Comparison of ENCODE assay signal across 11 mouse cellular contexts in the genomic region with DNA sequence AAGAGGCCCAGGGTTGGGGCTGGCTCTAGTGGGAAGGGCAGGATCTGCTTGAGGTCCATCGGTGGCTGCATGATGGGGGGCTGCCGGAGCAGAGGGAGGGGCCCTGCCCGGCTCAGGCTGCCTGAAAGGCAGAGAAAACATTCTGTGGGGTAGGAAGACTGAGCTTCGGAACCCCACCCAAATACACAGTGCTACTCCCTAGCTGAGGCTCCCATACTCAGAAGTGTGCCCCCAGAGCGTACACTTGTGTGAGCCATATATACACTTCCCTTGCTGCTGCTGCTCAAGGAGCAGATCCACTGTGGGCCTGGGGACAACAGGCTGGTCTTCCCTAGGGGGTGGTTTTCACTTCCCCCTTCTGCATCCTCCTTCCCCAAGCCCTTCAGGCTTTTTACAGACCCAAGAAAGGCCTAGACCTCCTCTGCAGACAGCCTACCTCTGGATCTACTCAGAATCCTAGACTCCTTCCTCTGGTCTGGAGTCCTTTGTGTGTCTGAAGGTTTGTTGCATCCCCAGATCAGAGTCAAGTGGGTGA. TPM values are rescaled to one million over a fixed set of nuclear protein-coding genes. Genes with fewer than 3 reads are reported as not detected.
DNase-seq lines count a peak whose midpoint lies in the region; ATAC-seq and TF ChIP-seq lines count a peak whose summit lies in the region.
"Had no signal": no experiment of that assay in that cellular context is flagged by ENCODE, and none has a peak within 500 bp of the region (broad histone marks: within the 10 kb centered on the region; RNA-seq: fewer than 3 reads in every experiment).

No protein-coding gene starts in this region.

- H3K4me2 ChIP-seq in limb, embryonic 11.5 days (ENCODE audit: low read depth, severe bottlenecking): peak overlapping the region; percentile 2; the same call in 1 of the 2 replicates
- no peak overlapping the region for H3K4me2 ChIP-seq in midbrain, embryonic 14.5 days (ENCODE audit: low read length)

- TF ChIP-seq POLR2A in bone marrow macrophage, adult 2 months (IDR thresholded peaks at IDR 0.05; ENCODE audit: borderline replicate concordance, low read depth, low read length): no peak; the same call in 1 of the 2 replicates

- no peaks in the 10 kb centered on the region for H3K36me3 ChIP-seq in limb, embryonic 11.5 days (ENCODE audit: control insufficient read depth, insufficient read depth, low read length)
- no peaks in the 10 kb centered on the region for H3K36me3 ChIP-seq in midbrain, embryonic 14.5 days (ENCODE audit: control insufficient read depth, insufficient read depth, low read length)

- no peak overlapping the region for H3K4me3 ChIP-seq in layer of hippocampus, adult 2 months
- H3K4me3 ChIP-seq in bone marrow macrophage, adult 2 months (ENCODE audit: insufficient read depth, low read length): peak overlapping the region; percentile 70
- H3K4me3 ChIP-seq in limb, embryonic 11.5 days (ENCODE audit: low read depth, low read length): no peak overlapping the region
- no peak overlapping the region for H3K4me3 ChIP-seq in midbrain, embryonic 14.5 days (replicated peaks; ENCODE audit: low read depth, low read length)

- peaks cover 39% of the 10 kb centered on the region for H3K4me1 ChIP-seq in bone marrow macrophage, adult 2 months (ENCODE audit: control insufficient read depth, insufficient read depth, low read length)
- H3K4me1 ChIP-seq in limb, embryonic 11.5 days (ENCODE audit: control insufficient read depth, insufficient read depth, low read length): peaks cover 27% of the 10 kb centered on the region
- peaks cover 19% of the 10 kb centered on the region for H3K4me1 ChIP-seq in midbrain, embryonic 14.5 days (ENCODE audit: control insufficient read depth, insufficient read depth, low read length)

- no peaks in the 10 kb centered on the region for H3K9me3 ChIP-seq in limb, embryonic 11.5 days (ENCODE audit: control insufficient read depth, low read length)
- no peaks in the 10 kb centered on the region for H3K9me3 ChIP-seq in midbrain, embryonic 14.5 days (ENCODE audit: control insufficient read depth, low read length)

- WGBS in limb, embryonic 11.5 days: 70% methylated on average over 5 of the region's 5 CpGs
- 49% methylated on average over 5 of the region's 5 CpGs for WGBS in midbrain, embryonic 14.5 days

- H3K27me3 ChIP-seq in limb, embryonic 11.5 days (ENCODE audit: control insufficient read depth, insufficient read depth, low read length): no peaks in the 10 kb centered on the region
- H3K27me3 ChIP-seq in midbrain, embryonic 14.5 days (ENCODE audit: control insufficient read depth, insufficient read depth, low read length): no peaks in the 10 kb centered on the region

- no peak for ATAC-seq in limb, embryonic 11.5 days (ENCODE audit: insufficient number of reproducible peaks, low FRiP score, low TSS enrichment, low read depth)
- no peak for ATAC-seq in midbrain, embryonic 14.5 days (ENCODE audit: low FRiP score, low TSS enrichment)

- no peak for DNase-seq in layer of hippocampus, adult 2 months (ENCODE audit: low spot score in 2 of 2)
- no peak for DNase-seq in layer of hippocampus, adult 9-10 months (ENCODE audit: low spot score)
- no peak for DNase-seq in limb, embryonic 11.5 days (ENCODE audit: low spot score)
- no peak for DNase-seq in midbrain, embryonic 14.5 days
- DNase-seq in frontal cortex, adult 2 months (ENCODE audit: extremely low spot score in 1 of 2, low spot score in 1 of 2): no peak
- DNase-seq in heart, adult 8-10 months (ENCODE audit: low spot score): no peak
- no peak for DNase-seq in ovary, postnatal 14 days (ENCODE audit: low spot score)
- DNase-seq: adrenal gland, postnatal 10 days; kidney, adult 2 months; left cerebral cortex, postnatal 4 days had no signal

- no peak for TF ChIP-seq CTCF in layer of hippocampus, adult 2 months (conservative IDR thresholded peaks at IDR 0.05)
- TF ChIP-seq CTCF in bone marrow macrophage, adult 2 months (IDR thresholded peaks at IDR 0.05; ENCODE audit: low read depth, low read length): no peak

- H3K9ac ChIP-seq in limb, embryonic 11.5 days (ENCODE audit: low read length): no peak overlapping the region
- peak overlapping the region; percentile 21; the same call in 1 of the 2 replicates for H3K9ac ChIP-seq in midbrain, embryonic 14.5 days (replicated peaks; ENCODE audit: low read length)

- peak overlapping the region; percentile 63 for H3K27ac ChIP-seq in layer of hippocampus, adult 2 months
- peak overlapping the region; percentile 97 for H3K27ac ChIP-seq in bone marrow macrophage, adult 2 months (ENCODE audit: insufficient read depth, low read depth, low read length)
- no peak overlapping the region for H3K27ac ChIP-seq in limb, embryonic 11.5 days (replicated peaks; ENCODE audit: low read depth, low read length)
- H3K27ac ChIP-seq in midbrain, embryonic 14.5 days (replicated peaks; ENCODE audit: low read depth, low read length): no peak overlapping the region

RNA-seq across cellular contexts. Expression of gene Zfp385a, which starts 6.7 kb away (rescaled TPM):
- 10 to 100 TPM; 40.8 to 42.2 TPM for total RNA-seq in layer of hippocampus, adult 2 months (2021)
- polyA plus RNA-seq in bone marrow macrophage, adult 2 months (2012; ENCODE audit: insufficient read depth, insufficient read length, missing spikeins): 73.0 and 86.1 TPM in 2 replicates
- 19.2 and 22.9 TPM in 2 replicates for polyA plus RNA-seq in limb, embryonic 11.5 days (2014; fragmentation: Nextera tagmentation; extraction: Ambion mirVana)
- polyA plus RNA-seq in midbrain, embryonic 14.5 days (2014; fragmentation: Nextera tagmentation; extraction: Ambion mirVana): 18.3 and 20.9 TPM in 2 replicates
- polyA plus RNA-seq in frontal cortex, adult 2 months (2012; rRNA removed): 46.3 and 46.5 TPM in 2 replicates
- 1 to 10 TPM; 6.7 to 9.5 (median 8.8) TPM for total RNA-seq in heart, adult 8-10 months (2022)

RNA-seq across cellular contexts. Expression of gene Gpr84, which starts 22.7 kb away (rescaled TPM):
- total RNA-seq in layer of hippocampus, adult 2 months (2021): under 1 TPM; 0.61 to 0.81 TPM
- polyA plus RNA-seq in bone marrow macrophage, adult 2 months (2012; ENCODE audit: insufficient read depth, insufficient read length, missing spikeins): 1.4 and 2.7 TPM in 2 replicates
- 0.31 TPM in 1 of 2 replicates, not detected in the other for polyA plus RNA-seq in limb, embryonic 11.5 days (2014; fragmentation: Nextera tagmentation; extraction: Ambion mirVana)
- 0.16 and 0.26 TPM in 2 replicates for polyA plus RNA-seq in midbrain, embryonic 14.5 days (2014; fragmentation: Nextera tagmentation; extraction: Ambion mirVana)
- polyA plus RNA-seq in frontal cortex, adult 2 months (2012; rRNA removed): 1.3 and 1.5 TPM in 2 replicates
- not detected for total RNA-seq in heart, adult 8-10 months (2022)
- total RNA-seq: adrenal gland, postnatal 10 days had no signal

RNA-seq across cellular contexts. Expression of gene Itga5, which starts 33.4 kb away (rescaled TPM):
- 1 to 10 TPM; 1.2 to 2.1 TPM for total RNA-seq in layer of hippocampus, adult 2 months (2021)
- polyA plus RNA-seq in bone marrow macrophage, adult 2 months (2012; ENCODE audit: insufficient read depth, insufficient read length, missing spikeins): 34.0 and 37.3 TPM in 2 replicates
- polyA plus RNA-seq in limb, embryonic 11.5 days (2014; fragmentation: Nextera tagmentation; extraction: Ambion mirVana): 28.6 and 31.7 TPM in 2 replicates
- 3.5 and 6.4 TPM in 2 replicates for polyA plus RNA-seq in midbrain, embryonic 14.5 days (2014; fragmentation: Nextera tagmentation; extraction: Ambion mirVana)
- 2.2 and 2.9 TPM in 2 replicates for polyA plus RNA-seq in frontal cortex, adult 2 months (2012; rRNA removed)
- 10 to 100 TPM; 27.8 to 40.2 (median 33.7) TPM for total RNA-seq in heart, adult 8-10 months (2022)

Comparison
In these comparisons a context has a peak if more than half of its experiments do, and no peak if none do; other contexts are left out.
1. H3K27ac ChIP-seq: peak in layer of hippocampus, adult 2 months (single experiment) and bone marrow macrophage, adult 2 months (single experiment); none in limb, embryonic 11.5 days (single experiment) and midbrain, embryonic 14.5 days (single experiment).